Mouse (Mus musculus): ENCODE data around the gene Tm7sf3. TPM values are rescaled to one million over a fixed set of nuclear protein-coding genes. Genes with fewer than 3 reads are reported as not detected.

Gene Tm7sf3
- 10 to 100 TPM; 14.8 to 16.2 TPM for total RNA-seq (2021)

- intact Hi-C loops (cut with DNase I): no loop called here
- DNase-seq (ENCODE audit: low spot score): peak; percentile 97
Measured at GRCm38 (mm10) chr6:146642276-146643183, at the start of gene Tm7sf3, which contains the start of gene Med21. Gene Tm7sf3 (minus strand): TSS chr6:146642824. Gene Med21 (plus strand): TSS chr6:146642547.

- intact Hi-C loops (cut with DNase I): loop anchor here (5.0 kb wide), 1 partner anchor 73 kb away; no protein-coding TSS in a partner anchor
- DNase-seq (ENCODE audit: low spot score): no peak
Measured at GRCm38 (mm10) chr6:146688861-146689260, 46.2 kb upstream of the Tm7sf3 start.

GRCm38 (mm10) chr6:146688010-146688409 is 45.4 kb upstream of the Tm7sf3 start:
- intact Hi-C loops (cut with DNase I): loop anchor here (5.0 kb wide), 1 partner anchor 74 kb away; no protein-coding TSS in a partner anchor
- DNase-seq (ENCODE audit: low spot score): no peak

- intact Hi-C loops (cut with DNase I): loop anchor here (1.0 to 5.0 kb wide), 4 partner anchors 14 to 76 kb away; no protein-coding TSS in a partner anchor
- DNase-seq (ENCODE audit: low spot score): no peak
Measured at GRCm38 (mm10) chr6:146686463-146687196, 44.0 kb upstream of the Tm7sf3 start.

- peak; percentile 75 for DNase-seq (ENCODE audit: low spot score)
- intact Hi-C loops (cut with DNase I): loop anchor here (1.0 to 5.0 kb wide), 4 partner anchors 15 to 76 kb away; no protein-coding TSS in a partner anchor
Measured at GRCm38 (mm10) chr6:146685781-146686308, 43.2 kb upstream of the Tm7sf3 start.

- no peak for DNase-seq (ENCODE audit: low spot score)
- intact Hi-C loops (cut with DNase I): no loop called here
Measured at GRCm38 (mm10) chr6:146683881-146684280, 41.3 kb upstream of the Tm7sf3 start.

- intact Hi-C loops (cut with DNase I): no loop called here
Measured at GRCm38 (mm10) chr6:146678136-146679070, 35.8 kb upstream of the Tm7sf3 start.

DNA sequence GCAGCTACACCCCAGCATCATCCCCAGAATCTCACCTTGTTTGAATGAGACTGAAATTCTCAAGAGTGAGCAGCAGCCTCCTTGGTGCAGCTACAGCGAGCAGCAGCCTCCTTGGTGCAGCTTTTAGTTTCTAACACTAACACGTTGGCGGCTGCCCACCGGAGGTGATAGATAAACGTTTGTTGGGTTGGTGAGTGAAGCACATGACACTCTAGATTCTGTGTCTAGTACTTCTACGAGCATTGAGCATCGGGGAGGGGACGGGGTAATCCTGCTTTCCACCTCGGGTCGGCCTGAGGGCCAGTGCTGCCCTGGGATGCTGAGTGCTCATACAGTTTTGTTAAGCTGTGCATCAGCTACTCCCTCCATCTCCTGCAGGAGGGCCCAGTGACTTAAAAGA is 34.3 kb upstream of the Tm7sf3 start:
- DNase-seq (ENCODE audit: low spot score): no peak
- intact Hi-C loops (cut with DNase I): no loop called here

More at GRCm38 (mm10) chr6:146678136-146679070, 35.8 kb upstream of the Tm7sf3 start:
- DNase-seq (ENCODE audit: low spot score): no peak

DNA sequence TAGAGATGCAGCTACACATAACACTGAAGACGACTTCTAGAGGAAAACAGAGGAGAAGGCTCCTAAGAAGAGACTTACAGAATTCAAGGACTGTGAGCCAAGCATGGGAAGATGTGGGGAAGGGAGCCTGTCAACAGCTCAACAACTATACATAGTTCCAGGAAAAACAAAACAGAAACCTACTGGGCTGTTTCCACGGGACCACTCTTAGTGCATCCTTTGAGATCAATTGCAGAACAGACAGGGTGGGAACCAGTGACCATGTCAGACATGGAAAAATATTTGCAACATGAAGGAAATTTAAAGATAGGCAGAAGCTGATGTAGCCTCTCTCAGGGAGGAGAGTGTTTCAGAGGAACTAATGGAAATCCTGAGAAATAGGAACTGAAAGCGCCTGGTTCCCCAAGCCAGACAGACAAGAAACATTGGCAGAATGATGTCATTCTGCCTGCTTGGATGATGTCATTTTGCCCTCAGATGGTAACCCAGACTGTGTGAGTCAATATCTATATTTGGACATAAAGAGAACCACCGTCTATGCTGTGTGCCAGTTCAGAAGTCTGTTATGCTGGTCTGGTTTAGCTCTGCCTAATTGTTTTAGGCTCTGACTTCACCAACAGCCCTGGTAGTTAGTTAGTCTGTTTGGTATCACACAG is 32.4 kb upstream of the Tm7sf3 start:
- intact Hi-C loops (cut with DNase I): no loop called here
- no peak for DNase-seq (ENCODE audit: low spot score)

DNA sequence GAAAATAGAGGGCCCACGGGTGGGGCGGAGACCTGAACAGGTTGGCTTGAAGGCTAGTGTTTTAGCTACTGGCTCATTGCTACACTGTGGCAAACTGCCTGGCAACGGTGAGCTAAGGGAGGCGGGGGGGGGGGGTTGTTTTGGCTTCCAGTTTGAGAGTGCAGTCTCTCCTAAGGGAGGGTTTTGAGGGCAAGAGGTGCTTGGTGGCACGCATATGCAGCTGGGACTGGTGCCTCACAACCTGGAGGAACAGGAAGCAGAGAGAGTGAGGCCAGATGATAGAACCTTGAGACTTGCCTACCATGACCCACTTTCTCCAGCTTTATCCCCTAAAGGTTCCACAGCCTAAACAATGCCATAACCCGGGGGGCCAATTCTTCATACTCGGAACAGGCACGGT is 31.8 kb upstream of the Tm7sf3 start:
- no peak for DNase-seq (ENCODE audit: low spot score)

DNA sequence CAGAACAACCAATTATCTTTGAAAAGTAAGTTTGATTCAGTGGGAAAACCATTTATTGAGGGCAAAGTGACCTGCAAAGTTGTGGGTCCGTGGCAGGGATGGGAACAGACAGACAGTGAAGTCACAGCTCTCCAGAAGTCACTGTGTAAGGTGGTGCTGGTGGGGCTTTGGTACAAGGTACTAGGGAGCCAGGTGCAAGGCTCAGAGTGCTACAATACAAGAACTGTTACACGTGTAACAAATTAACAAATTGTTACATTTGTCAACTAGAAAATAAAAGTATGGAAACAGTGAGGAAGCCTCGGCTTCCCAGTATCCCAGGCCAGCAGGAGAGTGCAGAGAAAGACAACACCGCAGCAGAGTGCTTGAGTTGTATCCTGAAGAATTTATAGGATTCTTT is 31.1 kb upstream of the Tm7sf3 start:
- DNase-seq (ENCODE audit: low spot score): no peak
- intact Hi-C loops (cut with DNase I): no loop called here

More for the DNA sequence above, 31.8 kb upstream of the Tm7sf3 start:
- intact Hi-C loops (cut with DNase I): no loop called here

- DNase-seq (ENCODE audit: low spot score): no peak
Measured at GRCm38 (mm10) chr6:146672106-146672505, 29.5 kb upstream of the Tm7sf3 start.

GRCm38 (mm10) chr6:146670956-146671855 is 28.6 kb upstream of the Tm7sf3 start:
- DNase-seq (ENCODE audit: low spot score): no peak
- intact Hi-C loops (cut with DNase I): no loop called here

More at GRCm38 (mm10) chr6:146672106-146672505, 29.5 kb upstream of the Tm7sf3 start:
- intact Hi-C loops (cut with DNase I): no loop called here

DNA sequence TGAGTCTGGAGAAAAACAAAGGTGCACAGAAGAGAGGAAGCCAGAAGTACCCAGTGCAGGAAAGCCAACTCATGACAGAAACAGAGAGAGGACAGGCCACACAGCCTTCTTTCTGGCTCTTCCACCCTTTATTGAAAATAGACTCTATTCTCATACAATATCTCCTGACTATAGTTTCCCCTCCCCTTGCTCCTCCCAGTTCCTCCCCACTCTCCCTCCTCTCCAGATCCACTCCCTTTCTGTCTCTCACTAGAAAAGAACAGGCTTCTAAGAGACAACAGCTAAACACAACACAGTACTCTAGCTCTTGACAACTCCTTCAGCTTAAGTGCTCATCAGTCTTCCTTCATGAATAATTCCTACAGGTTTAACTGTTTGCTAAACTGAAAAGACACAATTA is 26.0 kb upstream of the Tm7sf3 start:
- no peak for DNase-seq (ENCODE audit: low spot score)
- intact Hi-C loops (cut with DNase I): no loop called here

DNA sequence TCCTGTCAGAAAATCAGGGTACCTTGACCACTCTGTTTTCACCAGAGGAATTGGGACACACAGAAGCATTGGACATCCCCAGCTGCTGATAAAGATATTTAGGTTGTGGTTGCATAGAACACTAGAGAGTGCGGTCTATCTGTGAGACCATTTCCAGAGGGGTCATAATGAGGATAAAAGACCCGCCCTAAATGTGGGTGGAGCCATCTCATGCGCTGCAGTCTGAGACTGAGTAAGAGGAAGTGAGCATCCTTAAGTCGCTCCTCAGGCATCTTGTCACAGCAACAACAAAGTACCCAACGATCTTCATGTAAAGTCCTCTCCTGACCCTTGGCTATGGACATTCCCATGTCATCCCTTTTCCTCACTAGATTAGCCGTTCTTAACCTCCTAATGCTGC is 24.2 kb upstream of the Tm7sf3 start:
- DNase-seq (ENCODE audit: low spot score): no peak
- intact Hi-C loops (cut with DNase I): no loop called here

- intact Hi-C loops (cut with DNase I): no loop called here
- DNase-seq (ENCODE audit: low spot score): no peak
Measured at GRCm38 (mm10) chr6:146665408-146665807, 22.8 kb upstream of the Tm7sf3 start.

DNA sequence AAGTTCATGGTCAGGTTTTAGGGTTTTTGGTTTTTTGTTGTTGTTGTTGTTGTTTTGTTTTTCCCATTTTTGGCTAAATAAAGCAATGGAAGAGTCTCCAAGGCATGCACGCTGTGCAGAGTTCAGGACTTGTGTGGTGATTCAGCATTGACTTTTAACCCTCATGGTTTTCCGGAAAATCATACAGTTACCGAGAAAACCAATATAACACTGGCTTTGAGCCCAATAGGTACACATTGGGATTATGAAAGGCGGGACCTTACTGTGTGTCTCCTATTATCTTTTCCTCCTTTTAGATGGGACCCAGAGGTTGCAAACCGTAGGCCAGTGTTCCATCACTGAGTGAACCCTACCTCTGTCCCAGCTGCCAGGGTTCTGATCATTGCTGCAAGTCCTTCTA is 22.3 kb upstream of the Tm7sf3 start:
- intact Hi-C loops (cut with DNase I): loop anchor here (1.0 to 5.0 kb wide), 2 partner anchors 62 to 97 kb away; no protein-coding TSS in a partner anchor
- no peak for DNase-seq (ENCODE audit: low spot score)

GRCm38 (mm10) chr6:146664116-146664515 is 21.5 kb upstream of the Tm7sf3 start:
- intact Hi-C loops (cut with DNase I): loop anchor here (1.0 to 5.0 kb wide), 2 partner anchors 63 to 98 kb away; no protein-coding TSS in a partner anchor
- DNase-seq (ENCODE audit: low spot score): no peak

Data from heart, postnatal 25 days (tissue).